Mouse (Mus musculus) spleen, embryonic (tissue): ENCODE data around the gene Fbxo9.

ENCODE experiments used
- CTCF ChIA-PET: fragments of 350-600 bp; sonication (Branson Sonifier 250); formaldehyde crosslinking; loops from one replicate; lab custom pipeline; 2022; lab: Charles Lee

The Fbxo9 gene

GRCm38 (mm10) chr9:78109656-78110055 is 791 bp upstream of the Fbxo9 start:
- CTCF ChIA-PET, result interaction anchor here (0.8 kb wide), 1 partner anchor 194 kb away, joined by 4 read pairs; no protein-coding TSS in a partner anchor

DNA sequence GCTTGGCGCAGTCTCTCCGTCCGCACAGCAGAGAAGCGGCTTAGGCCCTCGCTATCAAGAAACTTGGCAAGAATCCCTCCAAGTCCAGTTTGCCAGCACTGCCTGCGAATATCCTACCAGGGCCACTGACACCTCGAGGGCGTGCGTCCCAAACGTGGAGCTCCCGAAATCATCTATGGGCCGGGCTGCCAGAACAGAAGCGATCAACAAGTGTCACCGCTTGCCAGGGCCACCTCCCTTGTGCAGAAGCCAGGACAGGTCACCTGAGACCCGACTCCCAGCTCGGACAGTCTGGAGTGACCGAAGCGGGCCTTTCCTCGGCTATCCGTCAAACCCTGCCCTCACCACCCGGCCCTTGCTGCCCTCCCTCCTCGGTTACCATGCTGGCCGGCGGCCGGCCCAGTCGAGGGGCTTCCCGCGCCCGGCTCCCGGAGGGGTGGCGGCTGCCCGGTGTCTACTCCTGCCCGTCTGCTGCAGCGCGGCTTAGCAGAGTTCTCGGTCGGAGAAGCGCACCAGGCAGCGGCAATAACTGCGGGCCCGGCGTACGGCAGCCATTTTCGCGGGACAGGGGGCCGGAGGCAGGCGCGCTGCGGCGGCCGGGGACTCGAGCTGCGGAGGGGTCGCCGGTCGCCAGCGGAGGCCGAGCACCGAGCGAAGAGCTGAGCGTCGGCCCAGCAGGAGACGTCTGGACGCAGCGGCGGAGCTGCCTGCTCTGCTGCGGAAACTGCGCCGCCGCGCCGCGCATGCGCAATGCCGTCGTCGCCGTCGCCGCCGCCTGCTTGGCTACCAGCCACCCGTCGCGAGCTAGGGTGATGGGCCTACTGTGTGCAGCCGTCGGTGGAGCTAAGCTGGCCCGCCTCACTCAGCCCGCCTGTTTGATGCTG is 711 bp downstream of the Fbxo9 start:
- CTCF ChIA-PET, result interaction anchor here (0.7 kb wide), 1 partner anchor 113 kb away, joined by 8 read pairs; no protein-coding TSS in a partner anchor

GRCm38 (mm10) chr9:78107582-78107911 is 1.3 kb downstream of the Fbxo9 start:
- CTCF ChIA-PET, result interaction anchor here (0.7 kb wide), 1 partner anchor 112 kb away, joined by 8 read pairs; no protein-coding TSS in a partner anchor

DNA sequence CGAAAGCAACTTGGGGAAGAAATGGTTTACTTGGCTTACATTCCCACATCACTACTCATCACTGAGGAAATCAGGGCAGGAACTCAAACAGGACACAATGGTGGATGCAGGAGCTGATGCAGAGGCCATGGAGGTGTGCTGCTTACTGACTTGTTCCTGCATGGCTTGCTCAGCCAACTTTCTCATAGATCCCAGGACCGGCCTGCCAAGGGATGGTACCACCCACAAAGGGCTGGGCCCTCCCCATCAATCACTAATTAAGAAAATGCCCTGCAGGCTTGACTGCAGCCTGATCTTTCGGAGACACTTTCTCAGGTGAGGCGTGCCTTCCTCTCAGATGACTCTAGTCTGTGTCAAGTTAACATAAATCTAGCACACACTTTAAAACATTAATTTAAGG is 2.0 kb downstream of the Fbxo9 start:
- CTCF ChIA-PET, result no interaction called here

DNA sequence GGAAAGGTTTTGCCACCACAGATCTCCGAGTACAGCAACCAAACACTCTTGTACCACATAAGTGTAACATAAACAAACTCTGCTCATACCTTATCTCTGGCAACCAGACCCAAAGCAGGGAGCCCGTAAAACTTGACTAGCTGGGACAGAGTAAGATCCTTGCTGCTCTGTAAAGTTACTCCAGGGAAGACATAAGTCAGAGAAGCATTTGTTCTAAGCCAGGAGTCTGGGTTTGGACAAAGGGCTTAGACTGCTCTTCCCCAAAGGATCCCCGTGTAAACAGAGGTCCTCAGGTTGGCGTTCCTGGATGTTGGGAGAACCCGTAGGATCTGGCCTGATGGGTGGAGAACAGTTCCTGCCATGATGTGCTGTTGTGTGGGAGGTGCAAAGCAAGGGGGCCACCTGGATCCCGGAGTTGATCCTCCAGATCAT is 3.3 kb downstream of the Fbxo9 start:
- CTCF ChIA-PET, result interaction anchor here (0.7 kb wide), 1 partner anchor 39 kb away, joined by 3 read pairs; no protein-coding TSS in a partner anchor

- CTCF ChIA-PET, result interaction anchor here (0.7 kb wide), 1 partner anchor 39 kb away, joined by 3 read pairs; no protein-coding TSS in a partner anchor
These were observed 3.9 kb downstream of the Fbxo9 start for GRCm38 (mm10) chr9:78104973-78105372.

- CTCF ChIA-PET, result no interaction called here
These were observed 4.8 kb downstream of the Fbxo9 start for GRCm38 (mm10) chr9:78103965-78104560.

DNA sequence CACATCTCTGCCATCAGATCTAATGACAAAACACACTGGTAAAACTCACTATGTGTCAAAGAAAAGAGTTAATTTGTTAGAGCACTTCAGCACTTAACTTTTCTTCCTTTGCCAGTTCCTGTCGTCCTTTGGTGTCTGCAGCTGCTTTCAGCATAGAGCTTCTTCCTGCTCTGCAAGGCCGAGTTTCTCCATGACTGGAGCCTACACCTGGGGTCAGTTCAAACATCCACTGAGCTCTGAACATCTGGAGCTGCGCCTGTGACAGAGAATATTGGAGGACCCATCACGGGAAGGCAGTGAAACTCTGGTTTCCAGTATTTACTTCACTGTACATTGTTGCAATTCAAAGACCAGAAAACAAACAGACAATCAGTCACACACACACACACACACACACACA is 7.4 kb downstream of the Fbxo9 start:
- CTCF ChIA-PET, result no interaction called here

DNA sequence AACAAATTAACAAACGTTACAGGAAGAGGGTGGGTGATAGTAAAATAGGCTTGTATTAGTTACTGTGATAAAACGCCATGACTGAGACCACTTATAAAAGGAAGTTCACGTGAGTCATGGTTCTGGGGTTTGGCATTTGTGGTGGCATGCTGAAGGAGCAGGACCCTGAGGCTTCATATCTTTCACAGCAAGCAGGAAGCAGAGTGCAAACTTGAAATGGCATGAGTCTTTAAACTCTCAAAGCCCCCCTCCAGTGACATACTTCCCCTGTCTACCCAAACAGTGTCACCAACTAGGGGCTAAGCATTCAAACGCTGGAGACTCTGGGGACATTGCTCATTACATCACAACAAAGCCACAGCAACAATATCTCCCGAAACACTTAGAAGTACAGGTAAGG is 7.9 kb downstream of the Fbxo9 start:
- CTCF ChIA-PET, result no interaction called here

- CTCF ChIA-PET, result interaction anchor here (0.7 kb wide), 1 partner anchor 44 kb away, joined by 9 read pairs; no protein-coding TSS in a partner anchor
These were observed 12.5 kb downstream of the Fbxo9 start for GRCm38 (mm10) chr9:78096376-78096775.

GRCm38 (mm10) chr9:78095686-78096085 is 13.2 kb downstream of the Fbxo9 start:
- CTCF ChIA-PET, result interaction anchor here (0.7 kb wide), 1 partner anchor 45 kb away, joined by 9 read pairs; no protein-coding TSS in a partner anchor

DNA sequence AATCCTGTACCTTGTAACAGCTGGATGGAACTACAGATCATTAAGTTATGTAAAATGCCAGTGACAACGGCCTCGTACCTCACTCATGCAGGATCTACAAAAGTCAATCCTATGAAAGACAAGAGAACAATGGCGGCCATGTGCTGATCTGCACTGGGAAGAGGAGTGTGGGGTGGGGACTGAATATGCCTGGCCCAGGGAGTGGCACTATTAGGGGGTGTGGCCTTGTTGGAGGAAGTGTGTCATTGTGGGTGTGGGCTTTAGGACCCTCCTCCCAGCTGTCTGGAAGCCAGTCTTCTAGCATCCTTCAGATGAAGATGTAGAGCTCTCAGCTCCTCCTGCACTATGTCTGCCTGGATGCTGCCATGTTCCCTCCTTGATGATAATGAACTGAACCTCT is 18.3 kb downstream of the Fbxo9 start:
- CTCF ChIA-PET, result no interaction called here

GRCm38 (mm10) chr9:78089906-78090305 is 19.0 kb downstream of the Fbxo9 start:
- CTCF ChIA-PET, result no interaction called here

GRCm38 (mm10) chr9:78088971-78089370 is 19.9 kb downstream of the Fbxo9 start:
- CTCF ChIA-PET, result no interaction called here

GRCm38 (mm10) chr9:78088521-78088920 is 20.3 kb downstream of the Fbxo9 start:
- CTCF ChIA-PET, result no interaction called here

DNA sequence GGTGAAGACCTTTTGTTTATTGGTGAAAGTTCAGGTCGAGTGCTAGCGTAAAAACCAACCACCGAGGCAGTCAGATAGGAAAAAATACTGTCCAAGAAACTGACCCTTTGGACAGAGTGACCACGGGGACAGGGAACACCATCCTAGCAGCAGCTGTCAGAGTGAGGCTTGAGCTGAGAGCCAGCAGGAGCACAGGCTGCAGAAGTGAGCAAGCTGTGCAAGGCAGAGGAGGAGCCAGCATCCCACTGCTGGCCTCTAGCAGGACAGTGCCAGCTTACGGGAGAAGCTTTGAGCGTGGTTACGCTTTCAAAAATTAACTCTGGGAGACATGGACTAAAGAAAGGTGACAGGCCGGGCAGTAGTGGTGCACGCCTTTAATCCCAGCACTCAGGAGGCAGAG is 21.1 kb downstream of the Fbxo9 start:
- CTCF ChIA-PET, result no interaction called here

DNA sequence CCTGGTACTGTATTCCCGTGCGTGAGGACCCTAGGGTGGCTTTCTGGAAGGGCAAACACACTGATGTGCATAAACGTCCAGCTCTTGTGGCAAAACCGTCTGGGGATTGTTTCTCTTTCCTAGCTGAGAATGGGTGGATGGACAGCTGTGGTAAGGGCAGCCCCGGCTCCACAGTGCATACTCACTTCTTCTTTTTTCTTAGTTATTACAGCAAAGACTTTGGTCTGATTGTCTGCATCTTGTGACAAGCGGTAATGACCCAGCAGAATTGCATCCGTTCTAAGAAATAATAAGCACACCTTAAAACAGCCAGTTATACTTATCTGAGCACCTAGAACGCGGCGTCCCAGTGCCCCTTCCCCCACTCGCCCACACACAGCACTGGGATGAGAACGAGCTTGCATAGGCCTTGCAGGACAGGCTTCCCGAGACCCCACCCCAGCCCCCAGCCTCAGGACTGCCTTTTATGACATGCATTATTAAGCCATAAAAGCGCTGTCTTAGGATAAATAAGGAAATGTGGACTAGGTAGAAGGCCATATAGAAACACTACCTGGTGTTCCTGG is 23.1 kb downstream of the Fbxo9 start:
- CTCF ChIA-PET, result interaction anchor here (0.5 kb wide), 1 partner anchor 46 kb away, joined by 7 read pairs; no protein-coding TSS in a partner anchor

- CTCF ChIA-PET, result interaction anchor here (0.7 kb wide), 1 partner anchor 429 kb away, joined by 3 read pairs; no protein-coding TSS in a partner anchor
These were observed 24.5 kb downstream of the Fbxo9 start for GRCm38 (mm10) chr9:78084341-78084740.

GRCm38 (mm10) chr9:78081835-78082234 is 27.0 kb downstream of the Fbxo9 start:
- CTCF ChIA-PET, result interaction anchor here (0.8 kb wide), 1 partner anchor 47 kb away, joined by 6 read pairs; no protein-coding TSS in a partner anchor

- CTCF ChIA-PET, result no interaction called here
These were observed 30.6 kb downstream of the Fbxo9 start for GRCm38 (mm10) chr9:78078240-78078639.

- CTCF ChIA-PET, result no interaction called here
These were observed 33.6 kb downstream of the Fbxo9 start for GRCm38 (mm10) chr9:78075256-78075655.
